Mouse (Mus musculus) lung, embryonic 15.5 days (tissue): ENCODE data around the gene Blcap. TPM values are rescaled to one million over a fixed set of nuclear protein-coding genes. Genes with fewer than 3 reads are reported as not detected.
"Not testable (repeated sequence)": the region's sequence is repeated elsewhere in the genome, so short reads cannot be mapped to it uniquely, and the experiment has no call there.

ENCODE experiments used
- ATAC-seq: fragments of 200-750 bp; cut with Nextera tagmentation; 2 replicates; pipeline ENCODE4 v1.8.0; 2017; ENCODE audit warnings: moderate number of reproducible peaks, borderline replicate concordance; ENCODE audit not compliant: low FRiP score, low TSS enrichment; ENCODE audit errors: extremely low read depth
- H3K27ac ChIP-seq: fragments of 300-500 bp; sonication (generic); 2 replicates; pipeline ENCODE4 v1.5.1; 2015; ENCODE audit warnings: moderate library complexity, mild to moderate bottlenecking, inconsistent platforms
- H3K27me3 ChIP-seq: fragments of 300-500 bp; sonication (generic); 2 replicates; pipeline ENCODE4 v1.6.1; 2015; ENCODE audit warnings: inconsistent platforms
- H3K36me3 ChIP-seq: fragments of 300-500 bp; sonication (generic); 2 replicates; pipeline ENCODE4 v1.6.1; 2015; ENCODE audit warnings: inconsistent platforms
- H3K4me1 ChIP-seq: fragments of 300-500 bp; sonication (generic); 2 replicates; pipeline ENCODE4 v1.6.1; 2015; ENCODE audit warnings: inconsistent platforms
- H3K4me2 ChIP-seq: fragments of 300-500 bp; sonication (generic); 2 replicates; pipeline ENCODE4 v1.6.1; 2015; ENCODE audit warnings: inconsistent platforms, mild to moderate bottlenecking, moderate library complexity
- H3K4me3 ChIP-seq: fragments of 300-500 bp; sonication (generic); 2 replicates; pipeline ENCODE4 v1.5.1; 2015; ENCODE audit warnings: mild to moderate bottlenecking, inconsistent platforms
- H3K9ac ChIP-seq: fragments of 300-500 bp; sonication (generic); 2 replicates; pipeline ENCODE4 v1.6.1; 2015; ENCODE audit warnings: inconsistent platforms
- H3K9me3 ChIP-seq: fragments of 300-500 bp; sonication (generic); 2 replicates; pipeline ENCODE4 v1.6.1; 2016; ENCODE audit warnings: inconsistent platforms
- WGBS: fragments of 180-500 bp; shearing (Covaris S2); methylation state at CpG from one replicate; pipeline ENCODE4 v1.1.7; 2015; 5-methylcytosine and 5-hydroxymethylcytosine counted together
- polyA plus RNA-seq: library from polyadenylated mRNA; unstranded; fragments of >200 nt; fragmentation: Nextera tagmentation; extraction: Ambion mirVana; gene quantifications from 2 replicates; pipeline ENCODE4 v1.2.1, GENCODE M21; 2015

Gene Blcap
- 45.7 and 48.1 TPM in 2 replicates for polyA plus RNA-seq

GRCm38 (mm10) chr2:157571224-157571832, at the start of gene Blcap:
Gene Blcap (minus strand): TSS chr2:157571274.
- Histone ChIP-seq H3K9ac (no peak within 1 kb of the TSS), H3K36me3 (no peaks in the 10 kb centered on the region), H3K4me1 (peaks cover 11% of the 10 kb centered on the region), H3K27ac (no peak within 1 kb of the TSS), H3K27me3 (no peaks in the 10 kb centered on the region), H3K4me2 (no peak within 1 kb of the TSS), H3K9me3 (no peaks in the 10 kb centered on the region), H3K4me3 (no peak within 1 kb of the TSS)
- no peak for ATAC-seq
- 7% methylated on average over 6 of the region's 6 CpGs for WGBS

GRCm38 (mm10) chr2:157618393-157618792, 47.3 kb upstream of the Blcap start:
- no peak overlapping the region for H3K4me3 ChIP-seq
- no peaks in the 10 kb centered on the region for H3K36me3 ChIP-seq
- 72% methylated on average over 4 of the region's 4 CpGs for WGBS
- H3K4me2 ChIP-seq: no peak overlapping the region
- H3K27ac ChIP-seq: no peak overlapping the region
- H3K27me3 ChIP-seq: no peaks in the 10 kb centered on the region
- ATAC-seq: no peak
- no peaks in the 10 kb centered on the region for H3K9me3 ChIP-seq
- H3K9ac ChIP-seq: no peak overlapping the region
- no peaks in the 10 kb centered on the region; the same call in 1 of the 2 replicates for H3K4me1 ChIP-seq

GRCm38 (mm10) chr2:157613997-157614396, 42.9 kb upstream of the Blcap start:
- Histone ChIP-seq H3K9me3 (no peaks in the 10 kb centered on the region), H3K9ac (no peak overlapping the region), H3K36me3 (no peaks in the 10 kb centered on the region), H3K4me2 (no peak overlapping the region), H3K27ac (no peak overlapping the region), H3K4me1 (no peaks in the 10 kb centered on the region; the same call in 1 of the 2 replicates), H3K4me3 (no peak overlapping the region), H3K27me3 (no peaks in the 10 kb centered on the region)
- 18% methylated on average over 11 of the region's 11 CpGs for WGBS
- no peak for ATAC-seq

- no peak overlapping the region for H3K27ac ChIP-seq
- H3K4me2 ChIP-seq: no peak overlapping the region
- no peaks in the 10 kb centered on the region for H3K9me3 ChIP-seq
- no peaks in the 10 kb centered on the region for H3K27me3 ChIP-seq
- no peak overlapping the region for H3K9ac ChIP-seq
- no peak for ATAC-seq
- WGBS: 76% methylated on average over 3 of the region's 3 CpGs
- no peak overlapping the region for H3K4me3 ChIP-seq
- H3K36me3 ChIP-seq: no peaks in the 10 kb centered on the region
- peaks cover 11% of the 10 kb centered on the region for H3K4me1 ChIP-seq
These were observed 40.7 kb upstream of the Blcap start for GRCm38 (mm10) chr2:157611735-157612134.

DNA sequence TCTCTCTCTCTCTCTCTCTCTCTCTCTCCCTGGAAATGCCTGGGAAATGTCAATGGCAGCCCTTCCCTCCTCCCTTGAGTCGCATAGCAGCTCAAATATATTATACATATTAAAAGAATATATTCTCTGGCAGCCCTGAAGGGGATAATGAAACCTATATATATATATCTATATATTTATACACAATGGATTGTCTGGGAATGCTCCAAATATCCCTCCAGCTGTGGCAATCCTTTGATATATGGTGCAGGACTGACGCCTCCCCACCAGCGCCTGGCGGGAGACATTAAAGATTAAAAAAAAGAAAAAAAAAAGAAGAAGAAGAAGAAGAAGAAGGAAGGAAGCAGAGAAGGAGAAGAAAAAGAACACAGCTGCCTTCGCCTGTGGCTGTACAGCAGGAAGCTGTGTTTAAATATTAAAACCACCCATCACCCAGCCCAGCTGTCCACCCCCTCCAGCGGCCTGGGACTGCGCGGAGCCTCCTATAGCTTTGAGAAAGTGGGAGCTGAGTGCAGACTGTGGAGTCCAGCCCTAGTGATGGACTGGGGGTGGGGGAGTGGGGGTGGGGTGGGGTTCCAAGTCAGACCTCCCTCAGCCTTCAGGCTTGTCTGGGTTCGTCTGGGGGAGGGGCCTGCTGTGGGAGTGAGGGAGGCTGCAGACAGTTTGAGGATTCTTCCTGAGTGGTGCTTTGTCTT, 36.6 kb upstream of the Blcap start:
- H3K27me3 ChIP-seq: 0 out of 2 replicates have a peak, but pooled peaks cover 6% of the 10 kb centered on the region
- 28% methylated on average over 9 of the region's 9 CpGs for WGBS
- H3K9ac ChIP-seq: no peak overlapping the region
- no peak overlapping the region for H3K4me3 ChIP-seq
- peak overlapping the region; percentile 27 for H3K4me2 ChIP-seq
- H3K27ac ChIP-seq: peak overlapping the region; percentile 59; the same call in 1 of the 2 replicates
- ATAC-seq: peak; percentile 84; the same call in 1 of the 2 replicates
- H3K4me1 ChIP-seq: peaks cover 11% of the 10 kb centered on the region
- no peaks in the 10 kb centered on the region for H3K36me3 ChIP-seq
- no peaks in the 10 kb centered on the region for H3K9me3 ChIP-seq

- H3K27me3 ChIP-seq: 0 out of 2 replicates have a peak, but pooled peaks cover 6% of the 10 kb centered on the region
- no peak for ATAC-seq
- H3K4me1 ChIP-seq: peaks cover 26% of the 10 kb centered on the region
- no peak overlapping the region for H3K4me3 ChIP-seq
- H3K4me2 ChIP-seq: no peak overlapping the region
- no peaks in the 10 kb centered on the region for H3K36me3 ChIP-seq
- H3K9ac ChIP-seq: no peak overlapping the region
- no peaks in the 10 kb centered on the region for H3K9me3 ChIP-seq
- no peak overlapping the region for H3K27ac ChIP-seq
- 6% methylated on average over 18 of the region's 18 CpGs for WGBS
These were observed 34.1 kb upstream of the Blcap start for GRCm38 (mm10) chr2:157605025-157605675.

DNA sequence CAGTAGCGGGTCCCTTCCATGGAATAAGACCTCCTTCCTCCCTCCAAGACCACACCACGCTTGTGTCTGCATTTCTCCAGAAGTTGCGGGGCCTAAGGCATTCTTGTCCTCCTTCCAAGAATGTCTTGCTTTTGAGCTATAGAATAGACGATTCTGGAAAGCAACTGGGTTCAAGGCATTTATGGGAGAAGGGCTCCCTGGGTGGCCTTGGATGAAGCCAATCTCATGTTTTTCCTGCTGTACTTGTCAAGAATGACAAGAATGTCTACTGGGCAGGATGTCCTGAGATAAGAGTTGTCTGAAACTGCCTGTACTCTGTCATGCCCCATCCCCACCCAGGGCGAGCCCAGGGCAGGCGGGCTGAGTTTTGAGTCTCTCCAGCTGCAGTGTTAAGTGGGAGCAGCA, 30.4 kb upstream of the Blcap start:
- H3K9ac ChIP-seq: no peak overlapping the region
- H3K4me1 ChIP-seq: peaks cover 15% of the 10 kb centered on the region
- peak overlapping the region; percentile 32 for H3K27ac ChIP-seq
- 0 out of 2 replicates have a peak, but pooled peaks cover 6% of the 10 kb centered on the region for H3K27me3 ChIP-seq
- H3K4me3 ChIP-seq: no peak overlapping the region
- H3K9me3 ChIP-seq: no peaks in the 10 kb centered on the region
- H3K36me3 ChIP-seq: no peaks in the 10 kb centered on the region
- 23% methylated on average over 6 of the region's 6 CpGs for WGBS
- peak; percentile 89 for ATAC-seq
- H3K4me2 ChIP-seq: no peak overlapping the region

DNA sequence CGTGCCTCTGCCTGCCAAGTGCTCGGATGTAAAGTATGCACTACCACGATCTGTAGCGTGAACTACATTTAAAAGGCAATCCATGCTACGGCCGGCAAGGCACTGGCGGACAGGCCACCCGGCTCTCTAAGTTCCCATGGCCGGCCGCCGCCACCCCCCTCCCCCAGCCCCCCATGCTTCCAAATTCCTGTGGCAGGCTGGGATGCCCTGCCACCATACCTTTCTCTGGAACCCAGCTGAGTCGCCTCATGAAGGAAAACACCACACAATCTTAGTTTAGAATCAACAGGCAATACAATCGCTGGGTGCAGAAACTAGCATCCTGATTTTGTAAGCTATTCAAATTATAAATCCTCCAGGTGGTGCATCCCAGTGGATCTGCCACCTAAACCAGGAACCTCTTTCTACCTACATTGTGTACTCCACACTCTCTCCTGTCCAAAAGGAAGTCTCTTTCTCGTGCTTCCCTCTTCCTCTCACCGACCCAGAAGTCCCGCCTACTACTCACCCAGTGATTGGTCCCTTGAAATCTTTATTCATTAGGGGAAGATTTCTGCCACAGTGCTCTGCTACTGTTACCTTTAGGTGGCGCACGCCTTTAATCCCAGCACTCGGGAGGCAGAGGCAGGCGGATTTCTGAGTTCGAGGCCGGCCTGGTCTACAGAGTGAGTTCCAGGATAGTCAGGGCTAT, 25.9 kb upstream of the Blcap start:
- no peak overlapping the region for H3K9ac ChIP-seq
- 53% methylated on average over 22 of the region's 22 CpGs for WGBS

DNA sequence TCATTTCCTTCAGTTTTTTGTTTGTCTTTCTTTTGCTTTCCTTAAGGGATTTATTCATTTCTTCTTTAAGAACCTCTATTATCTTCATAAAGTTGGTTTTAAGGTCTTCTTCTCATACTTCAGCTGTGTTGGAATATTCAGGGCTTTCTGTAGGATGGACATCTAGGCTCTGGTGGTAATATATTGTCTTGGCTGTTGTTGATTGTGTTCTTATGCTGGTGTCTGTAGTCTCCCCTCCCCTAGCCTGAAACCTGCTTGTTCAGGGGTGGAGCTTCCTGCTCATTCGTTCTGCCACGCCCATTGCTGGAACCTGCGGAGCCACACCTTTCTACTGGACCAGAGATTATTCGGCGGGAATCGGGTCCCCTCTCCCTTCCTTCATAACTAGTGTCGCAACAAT, 14.3 kb upstream of the Blcap start:
- H3K9ac ChIP-seq, H3K4me3 ChIP-seq, ATAC-seq, H3K36me3 ChIP-seq, H3K4me2 ChIP-seq, H3K4me1 ChIP-seq, H3K27me3 ChIP-seq, H3K9me3 ChIP-seq, H3K27ac ChIP-seq: not testable (repeated sequence)
- WGBS: 24% methylated on average over 7 of the region's 7 CpGs

More for the DNA sequence above, 25.9 kb upstream of the Blcap start:
- no peaks in the 10 kb centered on the region for H3K27me3 ChIP-seq
- H3K9me3 ChIP-seq: no peaks in the 10 kb centered on the region
- H3K4me3 ChIP-seq: peak overlapping the region; percentile 10; the same call in 1 of the 2 replicates
- no peaks in the 10 kb centered on the region for H3K36me3 ChIP-seq
- no peak for ATAC-seq
- H3K4me2 ChIP-seq: peak overlapping the region; percentile 35
- peaks cover 14% of the 10 kb centered on the region for H3K4me1 ChIP-seq
- H3K27ac ChIP-seq: no peak overlapping the region

- Histone ChIP-seq H3K4me1 (peaks cover 3% of the 10 kb centered on the region; the same call in 1 of the 2 replicates), H3K4me3 (no peak overlapping the region), H3K36me3 (no peaks in the 10 kb centered on the region), H3K9me3 (no peaks in the 10 kb centered on the region), H3K9ac (no peak overlapping the region), H3K27me3 (no peaks in the 10 kb centered on the region), H3K4me2 (no peak overlapping the region), H3K27ac (no peak overlapping the region)
- peak; percentile 30; the same call in 1 of the 2 replicates for ATAC-seq
- 27% methylated on average over 2 of the region's 2 CpGs for WGBS
These were observed 1.7 kb upstream of the Blcap start for GRCm38 (mm10) chr2:157572786-157573185.

DNA sequence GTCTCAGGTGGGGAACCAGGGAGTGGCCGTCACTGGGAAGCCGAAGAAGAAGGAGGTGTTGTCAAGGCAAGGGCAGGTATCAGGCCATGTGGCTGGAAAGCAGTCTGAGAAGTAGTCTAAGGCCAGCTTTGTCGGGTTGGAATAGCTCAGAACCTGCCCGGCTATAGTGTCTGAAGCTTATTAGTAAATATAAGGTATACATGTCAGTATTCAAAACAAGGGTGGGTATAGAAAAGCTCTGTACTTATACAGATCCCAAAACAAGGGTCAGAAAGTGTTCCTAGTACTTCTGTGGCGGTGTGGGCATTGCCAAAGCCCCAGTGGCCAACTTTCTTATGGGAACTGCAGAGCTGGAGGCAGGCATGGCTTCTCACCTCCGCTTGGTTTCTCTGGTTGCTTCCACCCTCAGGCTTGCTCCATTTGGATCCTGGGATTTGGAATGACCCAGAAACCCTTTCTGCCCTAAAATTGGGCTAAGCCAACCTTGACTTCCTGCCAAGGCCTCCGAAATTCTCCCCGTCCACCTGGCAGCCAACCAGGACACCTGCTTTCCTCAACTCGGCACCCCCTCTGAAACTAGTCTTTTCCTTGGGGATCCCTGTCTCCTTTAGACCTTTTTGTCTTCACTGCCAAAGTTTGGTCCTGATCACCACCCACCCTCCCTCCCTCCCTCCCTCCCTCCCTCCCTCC, 1.1 kb downstream of the Blcap start:
- Histone ChIP-seq H3K4me3 (no peak overlapping the region), H3K36me3 (no peaks in the 10 kb centered on the region), H3K9me3 (no peaks in the 10 kb centered on the region), H3K4me2 (no peak overlapping the region), H3K27me3 (no peaks in the 10 kb centered on the region), H3K9ac (no peak overlapping the region), H3K27ac (no peak overlapping the region), H3K4me1 (peaks cover 17% of the 10 kb centered on the region)
- ATAC-seq: no peak
- WGBS: 62% methylated on average over 9 of the region's 9 CpGs
